In the genomic region with DNA sequence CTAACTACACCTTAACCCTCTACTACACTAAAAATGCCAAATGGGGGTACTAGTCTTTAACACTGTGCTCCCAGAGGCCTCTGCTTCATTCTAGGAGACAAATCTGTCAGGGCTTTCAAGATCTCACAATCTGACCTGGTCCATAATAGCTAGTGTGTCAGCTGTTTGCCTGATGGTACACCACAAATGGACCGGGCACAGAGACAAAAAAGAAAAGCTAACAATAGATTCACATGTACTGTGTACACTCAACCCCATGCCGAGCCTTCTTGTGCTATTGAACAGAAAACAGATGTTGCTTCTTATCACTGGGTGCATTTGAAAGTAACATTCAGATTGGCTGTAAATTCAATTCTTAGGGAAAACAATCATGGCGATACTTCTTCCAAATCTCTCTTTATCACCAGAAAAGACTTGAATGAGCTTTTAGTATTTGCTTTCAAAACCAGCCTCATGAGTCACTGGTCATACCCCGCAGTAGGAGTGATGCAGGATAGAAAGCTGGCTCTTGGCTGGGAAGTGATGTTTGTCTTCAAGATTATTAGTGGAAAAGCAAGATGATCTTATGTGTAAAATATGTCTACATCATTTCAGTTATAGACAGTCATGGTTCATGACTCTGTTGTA, we compare ENCODE assay signal across 15 mouse cellular contexts. TPM values are rescaled to one million over a fixed set of nuclear protein-coding genes. Genes with fewer than 3 reads are reported as not detected.
DNase-seq lines count a peak whose midpoint lies in the region; ATAC-seq and TF ChIP-seq lines count a peak whose summit lies in the region.
"Had no signal": no experiment of that assay in that cellular context is flagged by ENCODE, and none has a peak within 500 bp of the region (broad histone marks: within the 10 kb centered on the region; RNA-seq: fewer than 3 reads in every experiment).

No protein-coding gene starts in this region.

- no peak for TF ChIP-seq POLR2A in embryonic fibroblast, embryonic 13.5 days (IDR thresholded peaks at IDR 0.05; ENCODE audit: low read depth, low read length)
- TF ChIP-seq POLR2A in myocyte (IDR thresholded peaks at IDR 0.05; ENCODE audit: insufficient read length, low read depth), result no peak

- H3ac ChIP-seq in myocyte (ENCODE audit: control insufficient read depth, insufficient read length), result no peak overlapping the region

- ATAC-seq in forebrain, embryonic 16.5 days, result no peak
- ATAC-seq: intestine, embryonic 15.5 days had no signal

- H3K79me2 ChIP-seq in myocyte (ENCODE audit: control insufficient read depth, insufficient read depth), result no peaks in the 10 kb centered on the region

- H3K27ac ChIP-seq in forebrain, embryonic 10.5 days, result peak overlapping the region; percentile 73; the same call in 1 of the 2 replicates
- H3K27ac ChIP-seq in forebrain, embryonic 16.5 days (ENCODE audit: low read length), result no peak overlapping the region
- peak overlapping the region; percentile 87 for H3K27ac ChIP-seq in embryonic fibroblast, embryonic 13.5 days (ENCODE audit: insufficient read depth, low read length)
- H3K27ac ChIP-seq: intestine, embryonic 15.5 days; kidney, postnatal 0 days had no signal

- peaks cover 6% of the 10 kb centered on the region; the same call in 1 of the 2 replicates for H3K27me3 ChIP-seq in forebrain, embryonic 10.5 days (ENCODE audit: poor library complexity, severe bottlenecking)
- no peaks in the 10 kb centered on the region for H3K27me3 ChIP-seq in forebrain, embryonic 16.5 days (replicated peaks; ENCODE audit: control insufficient read depth, insufficient read depth, low read length)
- H3K27me3 ChIP-seq in myocyte (ENCODE audit: control insufficient read depth, insufficient read depth, insufficient read length), result no peaks in the 10 kb centered on the region
- H3K27me3 ChIP-seq: intestine, embryonic 15.5 days had no signal

- H3K4me1 ChIP-seq in forebrain, embryonic 10.5 days, result peaks cover 76% of the 10 kb centered on the region
- H3K4me1 ChIP-seq in forebrain, embryonic 16.5 days (replicated peaks; ENCODE audit: control insufficient read depth, insufficient read depth, low read length), result peaks cover 20% of the 10 kb centered on the region
- H3K4me1 ChIP-seq in embryonic fibroblast, embryonic 13.5 days (ENCODE audit: control insufficient read depth, insufficient read depth, low read length), result peaks cover 15% of the 10 kb centered on the region
- H3K4me1 ChIP-seq: intestine, embryonic 15.5 days had no signal

- DNase-seq in forebrain, embryonic 10.5 days (ENCODE audit: extremely low spot score, low spot score), result no peak
- peak; percentile 29 for DNase-seq in lung, postnatal 10 days
- no peak for DNase-seq in lung, adult 18-20 months
- DNase-seq in layer of hippocampus, postnatal 14 days (ENCODE audit: low spot score in 2 of 2), result no peak
- no peak for DNase-seq in spleen, adult 18-20 months
- DNase-seq: gastrocnemius, postnatal 36 days; layer of hippocampus, adult 9-11 months; lung, postnatal 14 days; thymus, postnatal 14 days had no signal

- no peak for TF ChIP-seq CTCF in embryonic fibroblast, embryonic 13.5 days (IDR thresholded peaks at IDR 0.05; ENCODE audit: borderline replicate concordance, insufficient read depth, low read length)

- H3K9ac ChIP-seq in forebrain, embryonic 16.5 days (replicated peaks; ENCODE audit: low read depth, low read length), result no peak overlapping the region
- H3K9ac ChIP-seq: intestine, embryonic 15.5 days had no signal

- H3K4me2 ChIP-seq in forebrain, embryonic 16.5 days (ENCODE audit: low read length), result no peak overlapping the region
- peak overlapping the region; percentile 44 for H3K4me2 ChIP-seq in myocyte (ENCODE audit: low read depth)
- H3K4me2 ChIP-seq: intestine, embryonic 15.5 days; liver, embryonic 11.5 days had no signal

- H3K9me3 ChIP-seq in forebrain, embryonic 10.5 days, result no peaks in the 10 kb centered on the region
- H3K9me3 ChIP-seq in forebrain, embryonic 16.5 days (ENCODE audit: control insufficient read depth, low read length), result no peaks in the 10 kb centered on the region
- H3K9me3 ChIP-seq: intestine, embryonic 15.5 days had no signal

- 79% methylated on average over 4 of the region's 4 CpGs for WGBS in forebrain, embryonic 10.5 days
- WGBS in forebrain, embryonic 16.5 days, result 45% methylated on average over 4 of the region's 4 CpGs

- H3K36me3 ChIP-seq in forebrain, embryonic 10.5 days (replicated peaks), result peaks cover 31% of the 10 kb centered on the region
- 0 out of 2 replicates have a peak, but pooled peaks cover 2% of the 10 kb centered on the region for H3K36me3 ChIP-seq in forebrain, embryonic 16.5 days (ENCODE audit: control insufficient read depth, insufficient read depth)
- H3K36me3 ChIP-seq in myocyte (ENCODE audit: control insufficient read depth, insufficient read depth), result peaks cover 17% of the 10 kb centered on the region

- no peak overlapping the region for H3K4me3 ChIP-seq in forebrain, embryonic 10.5 days
- no peak overlapping the region for H3K4me3 ChIP-seq in forebrain, embryonic 16.5 days (replicated peaks; ENCODE audit: low read length)
- no peak overlapping the region for H3K4me3 ChIP-seq in embryonic fibroblast, embryonic 13.5 days (ENCODE audit: insufficient read depth, low read length)
- no peak overlapping the region for H3K4me3 ChIP-seq in myocyte
- H3K4me3 ChIP-seq: intestine, embryonic 15.5 days had no signal

TF ChIP-seq in myocyte, 11 proteins besides CTCF, POLR2A, EP300 and RAD21:
- TF ChIP-seq TCF12 (IDR thresholded peaks at IDR 0.05; ENCODE audit: insufficient read depth, poor library complexity, severe bottlenecking), result peak; percentile 21
- TF ChIP-seq MYOG (IDR thresholded peaks at IDR 0.05; ENCODE audit: control insufficient read depth in 1 of 3, insufficient read depth in 1 of 3, insufficient read length in 2 of 3, low read depth in 2 of 3), result peak in 1 of 3 experiments; percentile 71
- no peak for TF ChIP-seq POLR2AphosphoS2 (IDR thresholded peaks at IDR 0.05; ENCODE audit: insufficient read length, low read depth)
- peak; percentile 39 to 53 (median 52) for TF ChIP-seq MYOD1 (IDR thresholded peaks at IDR 0.05; ENCODE audit: control insufficient read depth in 1 of 3, insufficient read length in 2 of 3, low read depth in 2 of 3)

RNA-seq across cellular contexts. Expression of gene Meis1, which starts 30.0 kb away (rescaled TPM):
- 36.1 and 39.6 TPM in 2 replicates for polyA plus RNA-seq in forebrain, embryonic 10.5 days (2016; fragmentation: Nextera tagmentation; extraction: Ambion mirVana)
- 28.5 and 41.4 TPM in 2 replicates for polyA plus RNA-seq in forebrain, embryonic 16.5 days (2015; fragmentation: Nextera tagmentation; extraction: Ambion mirVana)
- polyA plus RNA-seq in embryonic fibroblast, embryonic 13.5 days (2011; ENCODE audit: insufficient read length, low read depth, missing spikeins), result 22.1 and 34.6 TPM in 2 replicates
- 7.1 TPM for polyA plus RNA-seq in myocyte (2012; fragmentation: generic; extraction: Trizol)
- total RNA-seq in layer of hippocampus, postnatal 14 days (2021), result 1 to 10 TPM; 2.0 to 2.9 TPM
